Mouse (Mus musculus) small intestine, adult 2 months (tissue): ENCODE results near the gene Uck2.

Experiments
- CTCF ChIP-seq: fragments of 200-500 bp; IDR thresholded peaks from 2 replicates; pipeline ENCODE4 v1.5.1; 2012; ENCODE audit warnings: low read depth, mild to moderate bottlenecking, control low read depth, inconsistent platforms, low read length, moderate library complexity, mixed read lengths; ENCODE audit not compliant: insufficient replicate concordance, insufficient read length; ENCODE audit errors: extremely low read depth
- POLR2A ChIP-seq: fragments of 200-500 bp; IDR thresholded peaks from 2 replicates; pipeline ENCODE4 v1.6.1; 2012; ENCODE audit warnings: low read depth, mild to moderate bottlenecking, control low read depth, inconsistent platforms, low read length, moderate library complexity

- TF ChIP-seq POLR2A (no peak), CTCF (no peak)
These were observed 6.7 kb downstream of the Uck2 start for GRCm38 (mm10) chr1:167278395-167278794.
